Mouse (Mus musculus) NIH3T3 (cell line): ENCODE results near the gene Lrig1.
A peak's percentile ranks its signal among the peaks of the same experiment; 100 is the strongest.

Experiments used
- DNase-seq: peaks from one replicate; pipeline ENCODE4 v3.0.0-alpha.2; 2012; ENCODE audit warnings: low read depth

Gene Lrig1

DNA sequence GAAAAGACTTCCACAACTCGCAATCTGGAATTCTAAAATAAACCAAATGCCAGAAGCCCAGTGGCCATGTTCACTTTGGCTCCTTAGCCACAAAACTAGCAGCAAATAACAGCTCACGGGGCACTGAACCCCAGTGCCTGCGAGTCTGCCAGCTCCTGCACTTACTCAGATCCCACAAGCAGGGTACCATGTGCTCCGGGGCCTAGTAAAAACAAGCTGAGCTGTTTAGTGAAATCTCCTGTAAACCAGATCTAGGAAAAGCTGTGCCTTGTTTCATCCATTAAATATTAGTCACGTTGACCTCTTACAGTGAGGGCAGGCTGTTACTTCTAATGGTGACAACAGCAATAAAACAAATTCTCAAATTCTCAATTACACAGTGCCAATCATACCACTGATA, 81.3 kb downstream of the Lrig1 start:
- peak; percentile 83 for DNase-seq

DNA sequence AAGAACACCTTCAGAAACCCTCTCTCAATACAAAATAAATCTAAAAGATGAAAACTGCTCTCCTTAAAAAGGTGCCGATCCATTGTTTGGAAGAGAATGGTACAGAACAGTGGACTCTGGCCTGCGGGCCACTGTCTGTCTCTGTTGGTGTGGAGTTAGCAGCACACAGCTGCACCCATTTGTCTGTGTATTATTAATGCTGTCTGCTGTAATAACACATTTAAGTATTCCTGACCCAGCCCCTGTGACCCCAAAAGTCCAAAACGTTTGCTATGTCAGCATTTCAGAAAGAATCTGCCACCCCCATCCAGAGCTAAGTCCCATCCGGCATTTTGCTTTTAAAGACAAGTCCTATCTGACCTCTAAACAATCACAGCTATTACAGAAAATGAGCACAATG, 84.0 kb downstream of the Lrig1 start:
- no peak for DNase-seq

DNA sequence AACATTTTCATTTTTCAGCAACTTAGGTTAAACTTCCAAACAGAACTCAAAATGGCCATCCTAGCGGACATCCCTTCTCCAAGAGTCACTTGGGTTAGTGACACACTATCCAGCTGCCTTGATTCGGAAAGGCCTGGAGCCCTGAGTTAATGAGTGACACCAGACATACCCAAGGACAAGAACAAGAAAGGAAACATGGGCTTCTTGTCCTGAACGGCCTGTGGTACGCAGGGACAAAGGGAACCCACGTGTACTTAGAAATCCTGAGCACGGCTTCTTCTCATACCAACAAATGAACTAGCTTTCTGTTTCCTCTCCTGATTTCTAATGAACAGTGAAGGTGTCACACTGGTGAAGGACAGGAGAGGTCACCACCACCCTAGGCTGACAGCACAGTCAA, 85.6 kb downstream of the Lrig1 start:
- no peak for DNase-seq

DNA sequence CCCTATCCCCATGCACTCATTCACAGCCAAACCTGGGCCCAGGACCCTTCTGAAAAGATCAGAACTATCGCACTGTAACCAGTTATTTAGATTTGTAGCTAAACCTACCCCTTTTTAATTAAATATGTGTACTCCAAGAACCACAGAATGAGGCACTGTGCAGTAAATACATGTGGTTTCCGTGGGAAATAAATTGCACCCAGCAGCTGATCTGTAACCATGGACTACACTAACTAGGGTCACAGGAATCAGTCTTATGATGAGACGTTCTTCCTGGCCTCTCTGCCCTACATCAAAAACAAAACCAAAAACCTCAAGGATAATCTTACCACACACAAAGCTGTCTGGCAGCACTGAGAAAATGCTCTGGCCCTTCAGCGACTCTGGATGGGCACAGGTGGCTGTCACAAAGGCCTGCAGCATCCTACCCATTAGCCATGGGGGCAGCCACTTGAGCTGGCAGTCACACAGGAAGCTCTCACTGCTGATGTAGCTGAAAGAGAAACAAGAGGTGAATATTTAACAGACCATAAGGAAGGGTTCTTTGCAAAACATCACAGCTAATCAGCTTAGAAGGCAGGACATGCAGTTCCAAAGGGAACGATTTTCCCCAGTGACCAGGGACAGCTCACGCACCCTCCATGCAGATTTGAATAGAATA, 86.6 kb downstream of the Lrig1 start:
- no peak for DNase-seq

DNA sequence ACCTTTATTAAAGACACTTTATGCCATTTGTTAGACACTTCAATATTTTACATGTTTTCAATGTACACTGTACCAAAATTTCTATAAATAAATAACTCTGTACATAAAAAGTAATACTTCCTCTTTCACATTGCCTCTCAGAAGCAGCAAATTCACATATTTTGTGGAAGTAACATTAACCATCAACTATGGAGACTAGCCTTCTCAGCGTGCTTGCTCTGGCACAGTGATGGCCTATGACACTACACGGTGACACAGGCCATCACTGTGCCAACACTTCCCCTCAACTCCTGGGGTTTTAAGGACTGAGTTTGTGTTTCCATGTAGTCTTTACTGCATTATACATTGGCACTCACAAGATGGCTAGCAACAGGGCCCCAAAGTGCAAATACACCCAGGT, 95.4 kb downstream of the Lrig1 start:
- DNase-seq: no peak

DNA sequence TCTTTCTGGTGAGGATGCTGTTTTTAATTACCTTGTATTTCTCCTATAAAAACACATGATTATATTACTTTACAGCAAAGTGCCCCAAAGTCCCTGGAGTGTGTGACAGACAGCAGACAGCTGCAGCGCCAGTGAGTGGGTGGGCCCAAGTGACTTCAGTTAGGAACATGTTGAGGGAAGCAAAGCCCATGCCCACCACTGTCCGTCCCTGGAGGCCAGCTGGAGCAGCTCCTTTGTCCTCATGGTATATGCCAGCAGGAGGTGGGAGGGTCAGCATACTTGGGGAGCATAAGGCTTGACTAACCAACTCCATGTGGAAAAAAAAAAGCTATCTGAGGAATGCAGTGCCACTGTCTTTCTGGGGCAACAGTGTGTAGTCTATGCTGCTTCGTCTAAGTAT, 95.9 kb downstream of the Lrig1 start:
- no peak for DNase-seq

DNA sequence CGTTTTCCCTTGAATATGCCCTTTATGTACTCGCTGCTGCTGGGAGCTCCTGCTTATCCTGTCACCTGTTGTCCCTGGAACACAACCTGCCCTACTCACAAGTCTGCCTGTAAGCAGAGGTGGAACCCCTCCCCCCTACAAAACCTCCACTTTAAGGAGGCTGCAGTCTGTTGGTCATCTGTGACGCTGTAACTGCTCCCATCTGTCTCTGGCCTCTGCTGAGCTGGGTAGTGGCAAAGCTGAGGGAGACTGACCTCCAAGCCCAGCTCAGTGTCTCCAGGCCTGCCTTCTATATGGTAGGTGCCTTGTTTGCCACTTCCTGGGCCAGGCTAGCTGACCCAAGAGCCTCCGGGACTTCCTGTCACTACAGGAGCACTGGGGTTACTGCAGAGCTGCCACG, 98.1 kb downstream of the Lrig1 start:
- no peak for DNase-seq

DNA sequence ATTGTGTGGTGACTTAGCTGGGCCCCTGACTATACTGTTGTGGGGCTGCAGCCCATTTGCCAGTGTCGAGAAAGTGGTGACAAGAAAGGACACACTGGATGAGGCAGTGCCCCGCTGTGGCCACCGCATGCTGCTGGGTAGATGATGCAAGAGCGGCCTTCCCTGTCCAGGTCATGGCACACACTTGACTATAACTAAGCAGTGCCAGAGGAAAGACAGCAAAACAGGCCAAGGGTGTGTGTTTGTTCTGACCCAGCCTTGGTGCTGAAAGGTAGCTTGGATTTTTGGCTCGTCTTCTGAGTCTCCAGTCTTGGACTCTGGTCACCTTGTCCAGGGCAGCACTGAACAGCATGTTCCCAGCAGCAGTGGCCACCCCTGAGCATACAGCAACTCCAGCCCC, 98.9 kb downstream of the Lrig1 start:
- DNase-seq: no peak

DNA sequence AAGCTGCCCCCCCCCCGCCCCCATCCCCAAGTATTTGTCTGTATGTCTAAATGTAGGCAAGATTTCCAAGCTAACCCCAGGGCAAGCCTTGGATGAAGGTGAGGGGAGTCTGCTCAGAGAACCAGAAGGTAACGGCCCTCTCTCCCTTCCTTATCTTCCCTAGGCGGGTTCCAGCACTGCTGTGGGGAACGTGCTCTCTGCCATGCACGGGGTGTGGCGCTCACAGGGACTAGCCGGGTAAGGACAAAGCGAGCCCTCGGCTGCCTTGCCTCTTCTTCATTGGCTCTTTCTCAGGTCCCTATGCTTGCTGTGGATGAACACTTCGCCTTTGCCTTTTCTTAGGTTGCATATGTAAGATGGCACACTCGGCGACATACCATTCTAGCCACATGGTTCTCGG, 100.9 kb downstream of the Lrig1 start:
- DNase-seq: no peak

DNA sequence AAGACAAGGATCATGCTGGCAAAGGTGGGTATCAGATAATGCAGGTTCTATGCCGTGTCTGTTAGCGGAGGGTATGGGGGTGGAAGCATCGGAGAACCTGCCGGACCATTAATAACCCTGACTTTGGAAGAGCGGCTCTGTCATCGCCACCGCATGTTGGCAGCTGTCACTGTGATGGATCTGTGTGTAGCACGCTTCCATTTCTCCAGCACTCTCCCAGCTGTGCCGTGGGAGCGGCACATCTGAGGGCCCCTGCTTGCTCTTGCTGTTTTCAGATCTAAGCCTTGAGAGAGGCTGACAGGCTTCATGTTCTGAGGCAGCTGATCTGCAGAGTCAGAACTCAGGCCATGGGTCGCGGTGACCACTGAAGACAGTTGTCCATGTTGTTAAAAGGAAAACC, 101.5 kb downstream of the Lrig1 start:
- DNase-seq: no peak

DNA sequence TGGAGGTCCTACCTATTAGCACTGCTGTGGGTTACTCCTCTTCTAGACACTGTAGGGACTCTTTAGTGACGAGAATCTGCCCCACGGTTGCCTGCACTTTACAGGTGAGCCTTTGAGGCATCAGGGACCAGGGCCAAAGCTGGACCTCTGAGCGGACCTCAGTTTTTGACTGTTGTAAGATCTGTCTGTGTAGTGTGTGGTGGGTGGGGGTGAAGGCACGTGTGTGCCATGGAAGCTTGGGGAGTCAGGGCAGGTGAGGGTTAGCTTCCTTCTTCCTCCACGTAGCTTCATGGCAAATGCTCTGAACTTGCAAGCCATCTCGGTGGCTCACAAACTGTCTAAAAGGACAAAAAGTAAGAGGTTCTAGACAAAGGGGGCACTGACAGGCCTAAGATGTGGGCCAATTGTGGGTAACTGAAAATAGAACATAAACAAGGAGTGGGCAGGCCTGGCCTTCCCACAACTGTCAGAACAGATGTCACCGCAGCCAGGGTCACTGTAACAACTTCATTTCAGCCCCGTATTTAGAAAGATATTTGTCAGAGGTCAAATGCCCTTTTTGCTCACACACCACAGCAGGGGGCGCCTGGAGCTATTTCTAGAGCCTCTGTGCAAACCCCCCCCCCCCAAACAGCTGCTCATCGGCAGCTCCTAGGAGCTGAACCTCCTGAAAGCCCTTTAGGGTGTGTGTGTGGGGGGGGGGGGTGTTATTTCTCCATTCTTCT, 103.0 kb downstream of the Lrig1 start:
- DNase-seq: peak; percentile 60

DNA sequence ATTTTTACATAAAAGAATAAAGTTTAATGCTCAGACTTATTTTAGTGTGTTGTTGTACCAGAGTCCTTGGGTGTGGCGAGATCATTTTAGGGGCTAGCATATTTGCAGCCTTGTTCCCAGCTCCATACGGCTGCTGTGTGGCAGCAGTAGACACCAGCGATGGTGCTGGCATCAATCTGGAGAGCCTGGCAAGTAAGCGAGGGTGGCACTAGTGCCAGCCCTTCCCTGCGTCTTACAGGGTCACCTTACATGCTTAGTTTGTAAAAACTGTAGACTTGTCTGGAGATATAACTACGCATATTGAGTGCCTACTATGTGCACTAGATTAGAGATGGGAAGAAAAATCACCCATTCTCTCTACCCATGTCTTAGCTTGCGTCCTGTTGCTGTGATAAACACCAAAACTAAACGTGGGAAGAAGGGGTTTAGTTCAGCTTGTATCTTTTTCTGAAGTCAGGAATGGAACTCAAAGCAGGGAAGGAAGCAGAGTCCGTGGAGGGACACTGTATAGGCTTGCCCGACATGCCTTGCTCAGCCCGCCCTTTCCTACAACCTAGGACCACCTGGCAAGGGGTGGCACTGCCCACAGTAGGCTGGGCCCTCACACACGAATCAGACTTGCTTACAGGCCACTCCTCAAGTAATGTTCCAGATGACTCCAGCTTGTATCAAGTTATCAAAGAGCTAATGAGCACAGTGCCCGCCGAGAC, 103.8 kb downstream of the Lrig1 start:
- DNase-seq: no peak

DNA sequence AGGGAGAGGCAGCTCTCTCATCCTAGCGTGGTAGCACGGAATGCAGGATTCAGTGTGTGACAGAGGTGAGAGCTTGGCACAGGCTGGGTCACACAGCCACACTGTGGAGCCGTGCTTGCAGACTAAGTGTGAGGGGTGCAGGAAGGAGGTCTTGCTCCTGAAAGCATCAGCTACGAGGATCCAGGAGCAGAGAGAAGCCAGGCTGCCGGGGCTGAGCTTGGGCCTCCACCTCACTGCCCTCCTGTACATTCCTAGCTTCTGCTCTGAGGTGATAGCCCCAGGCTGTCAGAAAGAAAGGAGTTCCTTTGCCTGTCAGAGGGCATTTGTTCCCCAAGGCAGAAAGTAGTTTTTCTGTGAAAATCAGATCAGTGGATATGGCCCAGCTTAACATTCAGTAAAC, 104.8 kb downstream of the Lrig1 start:
- no peak for DNase-seq

DNA sequence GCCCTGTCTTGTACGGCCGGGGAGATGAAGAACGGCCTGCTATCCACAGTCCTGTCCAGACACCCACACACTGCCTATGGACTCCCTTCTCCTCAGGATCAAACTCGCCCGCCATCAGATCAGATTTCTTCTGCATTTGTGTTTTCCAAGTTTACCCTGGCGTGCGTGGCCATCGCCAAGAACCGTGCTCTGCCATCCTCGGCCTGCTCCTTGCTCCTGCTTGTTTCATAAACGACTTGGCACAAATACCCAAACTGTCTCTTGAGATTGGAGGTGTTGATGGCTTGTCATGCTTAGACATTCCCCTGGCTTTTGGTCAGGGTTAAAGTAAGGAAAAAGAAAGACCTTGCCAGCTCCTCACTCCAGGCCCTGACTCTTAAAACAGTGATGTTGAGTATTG, 105.2 kb downstream of the Lrig1 start:
- DNase-seq: peak; percentile 29

DNA sequence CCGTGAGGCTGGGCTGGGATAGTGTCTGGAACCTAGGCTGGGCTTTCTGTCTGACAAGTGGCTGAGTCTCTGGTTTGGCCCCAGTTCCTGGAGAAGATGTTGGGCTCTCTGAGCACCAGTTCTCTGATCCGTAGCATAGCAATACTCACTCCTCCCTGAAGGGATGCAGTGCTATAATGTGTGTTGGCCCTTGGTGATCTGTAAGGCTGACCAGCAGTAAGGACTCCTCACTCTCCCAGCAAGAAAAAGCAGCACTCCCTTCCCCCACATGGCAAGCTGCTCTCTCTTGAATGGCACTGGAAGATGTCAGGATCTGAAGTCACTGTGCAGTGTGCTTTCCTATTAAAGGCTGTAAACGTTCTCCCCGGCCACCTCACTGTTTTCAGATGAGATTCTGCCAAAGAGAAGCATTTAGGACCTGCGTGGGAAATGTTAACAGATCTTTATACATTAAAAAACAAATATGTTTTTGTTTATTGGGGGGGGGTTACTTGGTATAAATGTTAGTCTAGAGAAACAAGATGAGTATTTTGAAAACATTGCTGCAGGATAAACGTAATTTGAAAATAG, 105.8 kb downstream of the Lrig1 start:
- DNase-seq: no peak

DNA sequence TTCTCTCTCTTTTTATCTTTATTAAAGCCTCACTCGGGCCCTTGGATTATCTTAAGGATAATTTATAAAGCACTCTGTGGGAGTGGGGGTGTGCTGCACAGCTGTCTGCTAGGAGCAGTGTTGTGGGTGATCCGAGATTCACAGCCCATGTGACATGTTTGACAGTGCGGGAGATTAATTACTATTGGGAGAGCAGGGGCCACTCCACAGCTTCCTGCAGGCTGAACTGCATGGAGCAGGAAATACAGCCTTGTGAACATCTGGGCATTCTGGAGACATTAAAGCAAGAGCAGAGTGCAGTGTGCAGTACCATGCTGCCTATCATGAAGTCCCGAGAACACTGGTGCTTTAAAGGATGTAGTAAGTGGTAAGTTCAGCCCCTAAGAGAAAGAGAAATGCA, 107.2 kb downstream of the Lrig1 start:
- no peak for DNase-seq

DNA sequence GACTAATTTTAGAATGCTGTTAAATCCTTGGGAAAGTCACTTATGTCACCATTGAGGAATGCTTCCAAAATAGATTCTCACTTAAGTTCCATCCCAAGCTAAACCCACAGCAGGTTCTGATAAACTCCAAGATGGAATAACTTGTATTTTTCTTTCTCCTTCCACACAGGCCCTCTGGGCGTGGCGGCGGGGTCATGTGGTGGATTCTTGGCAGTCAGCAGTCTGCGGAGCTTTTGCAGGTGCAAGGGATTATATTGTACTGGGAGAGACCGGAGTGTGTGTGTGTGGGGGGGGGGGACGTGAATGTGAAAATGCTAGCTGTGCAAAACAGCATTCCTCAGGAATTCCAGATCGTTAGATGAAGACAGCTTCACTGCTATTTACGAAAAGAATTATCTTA, 107.7 kb downstream of the Lrig1 start:
- peak; percentile 41 for DNase-seq

DNA sequence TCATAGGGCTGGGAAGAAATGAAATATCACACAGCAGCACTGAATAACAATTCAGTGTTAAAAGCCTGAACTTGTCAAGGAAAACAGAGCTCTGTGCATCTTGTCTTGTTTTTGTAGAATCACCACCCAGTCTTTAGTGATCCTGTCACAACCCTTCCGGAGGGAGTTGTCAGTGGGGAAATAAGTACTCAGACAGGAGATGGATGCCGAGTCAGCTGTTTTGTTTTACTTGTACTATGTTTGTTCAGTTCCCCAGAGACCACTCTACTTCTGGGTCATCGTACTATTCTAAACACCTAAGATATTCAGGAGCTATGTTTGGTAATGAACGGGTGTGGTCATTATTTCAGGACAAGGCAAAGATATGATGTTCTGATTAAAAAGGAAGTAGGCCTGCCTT, 111.6 kb downstream of the Lrig1 start:
- no peak for DNase-seq

DNA sequence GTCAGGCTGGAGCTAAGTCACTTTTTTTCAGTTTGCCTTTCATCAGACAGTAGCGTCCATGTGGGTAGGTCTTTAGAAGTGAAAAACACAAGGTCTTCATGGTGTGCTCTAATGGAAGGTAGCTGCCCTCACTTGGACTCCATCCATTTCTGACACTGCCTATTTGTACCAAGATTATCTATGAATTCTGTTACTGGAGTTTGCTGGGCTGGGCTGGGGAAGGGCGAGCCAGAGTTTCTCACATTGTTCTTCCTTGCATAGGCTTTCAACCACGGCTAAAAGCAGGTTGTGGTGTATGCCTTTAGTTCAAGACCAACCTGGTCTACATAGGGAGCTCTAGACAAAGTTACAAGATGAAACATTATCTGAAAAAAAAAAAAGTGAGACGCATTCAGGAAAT, 115.0 kb downstream of the Lrig1 start:
- DNase-seq: no peak

DNA sequence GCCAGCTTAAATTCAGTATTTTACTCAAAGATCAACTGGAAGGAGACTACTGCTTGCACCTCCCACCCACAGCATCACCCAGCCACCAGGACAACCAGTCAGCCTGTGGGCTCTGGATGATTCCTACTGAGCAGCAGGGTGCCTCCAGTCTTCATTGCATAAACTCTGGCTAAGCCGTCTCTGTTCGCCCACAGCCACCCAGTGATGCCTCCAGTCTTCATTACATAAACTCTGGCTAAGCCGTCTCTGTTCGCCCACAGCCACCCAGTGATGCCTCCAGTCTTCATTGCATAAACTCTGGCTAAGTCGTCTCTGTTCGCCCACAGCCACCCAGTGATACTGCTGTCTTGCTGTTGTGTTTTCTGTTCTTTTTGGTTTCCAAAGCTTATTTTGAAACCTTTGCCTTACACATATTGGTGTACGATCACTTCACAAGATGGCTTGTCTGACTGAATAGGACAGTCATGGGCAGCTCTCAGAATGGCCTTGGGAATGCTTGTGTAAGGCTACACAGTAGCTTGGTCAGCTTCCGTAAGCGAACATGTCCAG, 115.7 kb downstream of the Lrig1 start:
- no peak for DNase-seq

DNA sequence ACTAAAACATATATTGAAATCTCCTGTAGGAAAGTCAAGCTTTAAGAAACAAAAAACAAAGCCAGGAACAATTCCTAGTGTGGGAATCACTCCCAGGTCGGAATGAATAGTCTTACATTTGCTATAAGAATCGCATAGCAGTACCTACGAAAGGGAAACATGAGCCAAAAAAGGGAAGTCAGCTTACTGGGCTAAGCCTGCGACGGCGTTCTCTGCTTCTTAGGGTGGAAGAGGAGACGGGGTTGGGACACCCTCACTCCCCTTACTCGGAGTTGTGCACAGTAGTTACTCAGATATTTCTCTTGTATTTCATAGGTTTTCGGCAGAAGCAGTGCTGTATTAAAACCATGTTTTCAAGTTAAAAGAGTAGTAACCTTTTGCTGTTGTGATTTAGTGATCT, 117.9 kb downstream of the Lrig1 start:
- no peak for DNase-seq

DNA sequence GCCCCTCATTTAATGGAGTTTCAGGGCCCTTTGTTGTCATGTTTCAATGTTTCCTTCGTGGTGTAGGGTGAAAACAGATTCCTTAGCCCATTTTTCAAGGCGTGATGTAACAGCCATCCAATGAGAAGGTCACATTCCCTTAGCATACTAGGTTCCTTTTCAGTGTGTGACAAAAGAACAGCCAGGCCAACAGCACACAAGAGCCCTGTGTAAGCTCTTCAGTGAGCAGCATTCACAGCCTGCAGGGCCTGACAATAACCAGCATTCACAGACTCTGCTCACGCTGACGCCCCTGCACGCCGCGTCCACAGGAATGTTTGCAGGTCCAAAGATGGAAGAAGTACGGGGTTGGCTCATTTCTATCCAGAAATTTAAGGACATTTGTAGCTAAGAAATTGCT, 122.0 kb downstream of the Lrig1 start:
- no peak for DNase-seq
